Mouse (Mus musculus): ENCODE results near the gene Pced1b. TPM values are rescaled to one million over a fixed set of nuclear protein-coding genes. Genes with fewer than 3 reads are reported as not detected.
"Not testable (repeated sequence)": the region's sequence is repeated elsewhere in the genome, so short reads cannot be mapped to it uniquely, and the experiment has no call there.

Pced1b gene
- polyA plus RNA-seq, 1 experiment from 2014 or later: 1.9 TPM

GRCm38 (mm10) chr15:97364968-97365367 is 118.1 kb downstream of the Pced1b start:
- Histone ChIP-seq H3K36me3 (no peaks in the 10 kb centered on the region), H3K4me3 (no peak overlapping the region), H3K4me1 (replicated peaks) (no peaks in the 10 kb centered on the region), H3K27ac (no peak overlapping the region), H3K27me3 (no peaks in the 10 kb centered on the region), H3K4me2 (no peak overlapping the region), H3K9ac (no peak overlapping the region), H3K9me3 (replicated peaks) (no peaks in the 10 kb centered on the region)
- 92% methylated on average over 8 of the region's 8 CpGs for WGBS
- ATAC-seq (replicated peaks; ENCODE audit: insufficient number of reproducible peaks, insufficient read depth, low FRiP score, low read depth): no peak

DNA sequence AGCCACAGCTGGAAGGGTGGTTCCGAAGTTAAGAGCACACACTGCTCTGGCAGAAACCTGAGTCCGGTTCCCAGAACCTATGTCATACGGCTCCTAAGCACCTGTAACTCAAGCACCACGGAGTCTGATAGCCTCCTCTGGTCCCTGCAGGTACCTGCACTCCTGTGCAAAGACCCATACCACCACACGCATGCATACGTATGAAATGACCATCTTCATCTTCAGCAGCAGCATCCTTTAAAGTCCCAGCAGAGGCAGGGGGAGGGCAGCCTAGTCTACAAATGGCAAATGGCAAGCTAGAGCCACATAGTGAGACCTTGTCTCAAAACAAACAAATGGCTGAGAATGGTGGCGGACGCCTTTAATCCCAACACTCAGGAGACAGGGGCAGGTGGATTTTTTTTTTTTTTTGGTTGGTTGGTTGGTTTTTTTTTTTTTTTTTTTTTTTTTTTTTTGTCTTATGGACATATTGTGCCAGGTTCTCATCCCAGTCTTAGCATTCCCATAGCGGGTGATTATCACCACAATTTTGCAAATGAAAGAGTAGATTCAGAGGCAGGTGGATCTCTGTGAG is 121.2 kb downstream of the Pced1b start:
- Histone ChIP-seq H3K9me3 (replicated peaks) (no peaks in the 10 kb centered on the region), H3K4me1 (replicated peaks) (peaks cover under 1% of the 10 kb centered on the region; the same call in 1 of the 2 replicates), H3K4me3 (no peak overlapping the region), H3K36me3 (no peaks in the 10 kb centered on the region), H3K9ac (no peak overlapping the region), H3K4me2 (no peak overlapping the region), H3K27ac (no peak overlapping the region), H3K27me3 (no peaks in the 10 kb centered on the region)
- WGBS: 80% methylated on average over 9 of the region's 9 CpGs
- ATAC-seq (replicated peaks; ENCODE audit: insufficient number of reproducible peaks, insufficient read depth, low FRiP score, low read depth): no peak

- Histone ChIP-seq H3K4me3 (no peak overlapping the region), H3K27me3 (no peaks in the 10 kb centered on the region), H3K36me3 (no peaks in the 10 kb centered on the region), H3K9ac (no peak overlapping the region), H3K4me1 (replicated peaks) (peaks cover 5% of the 10 kb centered on the region; the same call in 1 of the 2 replicates), H3K4me2 (no peak overlapping the region), H3K9me3 (replicated peaks) (no peaks in the 10 kb centered on the region), H3K27ac (no peak overlapping the region)
- no peak for ATAC-seq (replicated peaks; ENCODE audit: insufficient number of reproducible peaks, insufficient read depth, low FRiP score, low read depth)
- WGBS: 76% methylated on average over 7 of the region's 7 CpGs
Measured at GRCm38 (mm10) chr15:97368631-97369030, 121.7 kb downstream of the Pced1b start.

DNA sequence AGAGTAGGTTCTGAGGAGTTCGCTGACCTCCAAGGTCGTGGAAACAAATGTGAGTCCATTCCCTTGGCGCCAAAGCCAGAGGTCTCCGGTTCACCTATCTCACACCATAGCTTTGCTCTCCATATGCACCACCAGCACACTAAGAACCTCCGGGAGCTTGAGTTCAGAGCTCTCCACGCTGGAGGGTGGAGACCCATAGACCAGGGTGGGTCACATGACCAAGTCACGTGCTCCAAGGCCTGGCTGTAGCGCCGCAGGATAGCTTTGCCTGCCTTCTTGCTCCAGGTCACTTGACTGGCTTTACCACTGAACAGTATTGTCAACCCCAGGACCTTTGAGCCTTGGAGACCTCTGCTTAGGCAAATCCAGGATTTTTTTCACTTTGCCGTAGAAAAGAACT is 122.2 kb downstream of the Pced1b start:
- Histone ChIP-seq H3K4me3 (no peak overlapping the region), H3K27ac (no peak overlapping the region), H3K9me3 (replicated peaks) (no peaks in the 10 kb centered on the region), H3K27me3 (no peaks in the 10 kb centered on the region), H3K36me3 (no peaks in the 10 kb centered on the region), H3K4me1 (replicated peaks) (peaks cover 5% of the 10 kb centered on the region; the same call in 1 of the 2 replicates), H3K4me2 (no peak overlapping the region), H3K9ac (no peak overlapping the region)
- no peak for ATAC-seq (replicated peaks; ENCODE audit: insufficient number of reproducible peaks, insufficient read depth, low FRiP score, low read depth)
- 84% methylated on average over 10 of the region's 10 CpGs for WGBS

DNA sequence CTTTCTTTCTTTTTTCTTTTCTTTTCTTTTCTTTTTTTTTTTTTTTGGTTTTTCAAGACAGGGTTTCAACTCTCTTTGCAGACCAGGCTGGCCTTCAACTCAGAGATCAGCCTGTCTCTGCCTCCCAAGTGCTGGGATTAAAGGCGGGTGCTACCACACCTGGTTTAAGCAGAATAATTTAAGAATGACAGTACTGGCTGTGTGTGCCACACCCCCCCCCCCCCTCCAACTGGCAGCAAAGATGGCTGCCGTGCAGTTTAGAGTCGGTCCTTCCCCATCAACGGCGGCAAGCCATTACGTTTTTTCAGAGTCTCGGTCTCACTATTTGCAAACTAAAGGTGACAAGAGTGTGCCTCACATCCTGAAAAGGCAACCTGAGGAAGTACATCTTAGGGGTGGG is 124.0 kb downstream of the Pced1b start:
- 95% methylated on average over 7 of the region's 7 CpGs for WGBS

GRCm38 (mm10) chr15:97372043-97372442 is 125.1 kb downstream of the Pced1b start:
- ATAC-seq (replicated peaks; ENCODE audit: insufficient number of reproducible peaks, insufficient read depth, low FRiP score, low read depth); H3K4me2 ChIP-seq; H3K9me3 ChIP-seq (replicated peaks); H3K27ac ChIP-seq; H3K4me1 ChIP-seq (replicated peaks); H3K27me3 ChIP-seq; H3K9ac ChIP-seq; H3K36me3 ChIP-seq; H3K4me3 ChIP-seq: not testable (repeated sequence)
- WGBS: 59% methylated on average over 3 of the region's 3 CpGs

More for the DNA sequence above, 124.0 kb downstream of the Pced1b start:
- no peak overlapping the region for H3K4me2 ChIP-seq
- H3K4me1 ChIP-seq (replicated peaks): peaks cover 5% of the 10 kb centered on the region; the same call in 1 of the 2 replicates
- H3K9ac ChIP-seq: no peak overlapping the region
- no peaks in the 10 kb centered on the region for H3K36me3 ChIP-seq
- H3K27ac ChIP-seq: no peak overlapping the region
- no peak overlapping the region for H3K4me3 ChIP-seq
- H3K9me3 ChIP-seq (replicated peaks): no peaks in the 10 kb centered on the region
- no peak for ATAC-seq (replicated peaks; ENCODE audit: insufficient number of reproducible peaks, insufficient read depth, low FRiP score, low read depth)
- no peaks in the 10 kb centered on the region for H3K27me3 ChIP-seq

- no peak for ATAC-seq (replicated peaks; ENCODE audit: insufficient number of reproducible peaks, insufficient read depth, low FRiP score, low read depth)
- no peaks in the 10 kb centered on the region for H3K27me3 ChIP-seq
- no peak overlapping the region for H3K4me3 ChIP-seq
- no peaks in the 10 kb centered on the region for H3K36me3 ChIP-seq
- H3K4me2 ChIP-seq: no peak overlapping the region
- no peak overlapping the region for H3K9ac ChIP-seq
- peaks cover 11% of the 10 kb centered on the region; the same call in 1 of the 2 replicates for H3K4me1 ChIP-seq (replicated peaks)
- 68% methylated on average over 6 of the region's 6 CpGs for WGBS
- peak overlapping the region; percentile 60 for H3K27ac ChIP-seq
- no peaks in the 10 kb centered on the region for H3K9me3 ChIP-seq (replicated peaks)
Measured at GRCm38 (mm10) chr15:97372611-97373131, 125.8 kb downstream of the Pced1b start.

GRCm38 (mm10) chr15:97373203-97374084 is 126.5 kb downstream of the Pced1b start:
- Histone ChIP-seq H3K4me3 (peak overlapping the region; percentile 27), H3K27ac (peak overlapping the region; percentile 27; the same call in 1 of the 2 replicates), H3K27me3 (no peaks in the 10 kb centered on the region), H3K36me3 (no peaks in the 10 kb centered on the region), H3K9ac (0 out of 2 replicates have a peak overlapping the region, but pooled peaks have one; percentile 12), H3K9me3 (replicated peaks) (no peaks in the 10 kb centered on the region), H3K4me2 (peak overlapping the region; percentile 58), H3K4me1 (replicated peaks) (peaks cover 11% of the 10 kb centered on the region; the same call in 1 of the 2 replicates)
- 15% methylated on average over 24 of the region's 25 CpGs for WGBS
- no peak for ATAC-seq (replicated peaks; ENCODE audit: insufficient number of reproducible peaks, insufficient read depth, low FRiP score, low read depth)

DNA sequence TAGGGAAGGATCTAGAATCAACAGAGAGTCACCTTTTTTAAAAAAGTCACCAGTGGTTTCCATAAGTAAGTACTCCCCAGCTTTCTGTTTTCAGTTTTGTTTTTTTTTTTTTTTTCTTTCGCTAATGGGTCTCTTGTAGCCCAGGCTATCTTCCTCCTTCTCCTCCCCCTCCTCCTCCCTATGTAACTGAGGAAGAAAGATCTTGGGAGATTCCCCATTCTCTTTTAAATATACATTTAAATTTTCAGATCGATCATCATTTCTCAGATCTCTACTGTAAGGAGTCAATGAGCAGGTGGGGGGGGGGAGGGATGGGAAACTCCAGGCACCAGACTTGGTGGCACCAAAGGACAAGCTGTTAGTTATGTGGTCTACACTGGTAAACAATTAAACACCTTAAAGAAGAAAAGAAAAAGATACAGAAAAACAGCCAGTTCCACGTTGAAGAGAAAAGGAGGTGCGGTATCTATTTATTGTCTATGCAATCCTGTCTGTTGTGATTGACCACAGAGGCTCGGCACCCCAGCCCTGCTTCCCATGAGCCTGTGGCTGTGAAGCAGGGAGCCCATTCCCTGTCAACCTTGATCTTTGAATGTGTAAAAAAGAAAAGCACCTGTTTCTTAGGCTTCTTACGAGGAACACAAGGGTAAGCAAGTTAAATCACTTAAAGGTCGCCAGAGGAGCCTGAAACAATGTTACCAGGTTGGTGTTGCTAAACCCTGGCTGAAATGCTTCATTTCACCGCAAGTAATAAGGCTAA is 127.4 kb downstream of the Pced1b start:
- Histone ChIP-seq H3K4me1 (replicated peaks) (peaks cover 11% of the 10 kb centered on the region; the same call in 1 of the 2 replicates), H3K27ac (no peak overlapping the region), H3K9me3 (replicated peaks) (no peaks in the 10 kb centered on the region), H3K27me3 (no peaks in the 10 kb centered on the region), H3K4me2 (peak overlapping the region; percentile 58), H3K36me3 (no peaks in the 10 kb centered on the region), H3K4me3 (peak overlapping the region; percentile 27; the same call in 1 of the 2 replicates), H3K9ac (no peak overlapping the region)
- WGBS: 69% methylated on average over 8 of the region's 8 CpGs
- no peak for ATAC-seq (replicated peaks; ENCODE audit: insufficient number of reproducible peaks, insufficient read depth, low FRiP score, low read depth)

- H3K27me3 ChIP-seq: no peaks in the 10 kb centered on the region
- H3K4me3 ChIP-seq: no peak overlapping the region
- ATAC-seq (replicated peaks; ENCODE audit: insufficient number of reproducible peaks, insufficient read depth, low FRiP score, low read depth): no peak
- H3K36me3 ChIP-seq: no peaks in the 10 kb centered on the region
- no peak overlapping the region for H3K27ac ChIP-seq
- H3K4me1 ChIP-seq (replicated peaks): peaks cover 14% of the 10 kb centered on the region; the same call in 1 of the 2 replicates
- H3K4me2 ChIP-seq: no peak overlapping the region
- 81% methylated on average over 15 of the region's 15 CpGs for WGBS
- no peak overlapping the region for H3K9ac ChIP-seq
- H3K9me3 ChIP-seq (replicated peaks): no peaks in the 10 kb centered on the region
Measured at GRCm38 (mm10) chr15:97374845-97375720, 128.2 kb downstream of the Pced1b start.
